Mouse (Mus musculus) megakaryocyte progenitor cell, adult 5-6 weeks (primary cell): ENCODE data around the gene Cpe. TPM values are rescaled to one million over a fixed set of nuclear protein-coding genes. Genes with fewer than 3 reads are reported as not detected.

Experiments used
- ATAC-seq: replicated peaks from 2 replicates; pipeline ENCODE4 v1.8.0; 2016; ENCODE audit warnings: mild to moderate bottlenecking, moderate TSS enrichment, inconsistent platforms; ENCODE audit not compliant: poor library complexity
- total RNA-seq, 2 experiments: library from RNA; stranded (forward) in 1 of 2; stranded (reverse) in 1 of 2; fragments of 157-497, 149-512 nt in 1 of 2; fragments of 200-1000 nt in 1 of 2; gene quantifications; 2 replicates each; pipeline versions ENCODE4 v1.2.3 to v1.2.4; 2015 to 2017

The Cpe gene
- total RNA-seq, 2 experiments from 2014 or later = not detected

DNA sequence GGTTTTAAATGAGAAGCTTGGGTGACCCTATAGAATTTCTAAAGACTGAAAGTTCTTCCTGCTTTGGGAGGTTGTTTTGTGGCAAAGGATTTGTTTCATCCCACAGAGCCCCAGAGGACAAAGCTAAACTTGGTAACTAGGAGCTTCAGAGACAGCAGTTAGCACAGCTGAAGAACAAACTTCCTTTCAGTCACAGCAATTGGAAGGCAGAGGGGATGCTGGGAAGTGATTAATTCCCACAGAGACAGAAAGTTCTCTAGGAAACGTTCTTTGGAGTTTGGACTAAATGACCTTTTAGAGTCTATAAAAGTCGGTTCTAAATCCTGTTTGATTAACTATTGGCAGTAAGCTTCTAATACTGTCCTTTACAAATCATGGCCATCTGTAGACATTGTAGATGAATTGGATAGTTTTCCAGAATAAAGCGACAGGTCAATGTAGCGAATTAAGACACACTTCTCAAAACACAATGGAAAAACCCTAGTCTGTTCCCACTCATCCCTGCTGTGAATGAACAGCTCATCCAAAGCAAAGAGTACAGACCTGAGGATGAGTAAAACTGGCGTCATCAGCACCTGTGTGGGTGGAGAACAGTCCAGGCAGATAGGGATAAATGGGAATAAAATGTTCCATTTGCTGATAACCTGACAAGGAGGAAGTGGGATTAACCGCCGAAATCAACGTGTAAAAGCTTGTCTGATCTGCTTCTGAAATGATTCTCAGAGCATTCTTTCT lies 58.6 kb downstream of the Cpe start:
- ATAC-seq = no peak

DNA sequence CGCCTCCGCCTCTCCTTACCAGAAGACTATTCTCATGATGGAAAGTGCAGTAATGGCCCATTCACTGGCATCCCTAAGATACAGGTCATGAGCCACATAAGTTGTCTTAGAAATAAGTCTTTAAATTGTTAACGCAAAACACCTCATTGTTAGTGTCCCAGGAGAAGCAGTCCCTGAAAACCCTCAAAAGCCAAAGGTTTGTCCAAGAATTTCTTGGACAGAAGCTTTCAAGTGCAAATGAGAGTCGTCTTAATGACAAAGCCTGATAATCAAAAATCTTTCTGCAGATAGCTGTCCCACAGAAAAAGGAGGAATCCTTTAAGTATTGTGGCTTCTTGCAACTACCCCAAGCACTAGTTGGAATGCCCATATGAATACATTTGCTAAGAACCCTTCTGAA lies 60.7 kb downstream of the Cpe start:
- ATAC-seq = no peak

DNA sequence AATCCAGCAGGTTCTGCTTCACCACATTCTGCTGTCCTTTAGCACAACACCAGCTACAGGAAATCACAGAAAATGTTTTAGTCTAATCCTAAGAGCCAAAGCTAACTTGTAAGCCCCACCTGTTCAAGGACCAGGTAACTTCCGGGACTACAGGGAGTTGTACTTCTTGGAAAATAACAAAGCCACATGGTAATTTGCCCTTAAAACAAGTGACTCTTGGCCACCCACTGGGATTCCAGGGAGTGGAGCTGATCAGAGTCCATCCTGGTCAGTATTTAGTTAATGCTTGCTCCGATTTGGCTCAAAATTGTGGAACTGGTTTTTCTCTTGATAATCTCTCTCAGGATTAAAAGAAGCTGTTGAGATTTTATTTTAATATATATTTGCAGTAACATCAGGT lies 61.1 kb downstream of the Cpe start:
- ATAC-seq = no peak

DNA sequence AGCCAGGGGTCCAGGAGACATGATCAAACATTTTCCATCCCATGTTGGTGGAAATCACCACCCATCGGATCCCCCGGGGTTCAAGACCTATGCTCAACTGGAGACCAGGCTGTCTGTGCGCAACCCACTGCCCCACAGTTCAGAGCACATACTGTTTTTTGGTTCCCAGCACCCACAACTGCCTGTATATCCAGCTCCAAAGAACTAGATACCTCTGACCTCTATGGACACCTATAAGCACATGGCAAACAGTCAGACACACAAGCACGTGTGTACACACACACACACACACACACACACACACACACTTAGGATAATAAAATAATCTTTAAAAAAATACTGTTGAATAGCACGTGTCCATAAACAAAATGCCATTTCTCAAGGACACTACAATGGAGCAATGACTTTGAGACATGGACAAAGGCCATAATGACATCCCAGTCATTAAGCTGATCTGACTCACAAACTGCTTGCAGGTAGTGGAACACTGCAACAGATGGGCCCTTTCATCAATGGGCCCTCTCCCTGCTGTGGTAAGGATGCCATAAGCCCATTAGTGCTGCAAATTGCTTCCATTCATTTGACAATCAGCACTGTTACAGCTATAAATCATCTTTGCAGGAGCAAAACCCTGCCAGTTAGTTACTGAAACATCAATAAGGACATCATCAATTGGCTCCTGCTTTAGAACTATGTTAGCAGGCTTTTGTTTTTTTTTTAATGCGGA lies 63.7 kb downstream of the Cpe start:
- ATAC-seq = no peak

DNA sequence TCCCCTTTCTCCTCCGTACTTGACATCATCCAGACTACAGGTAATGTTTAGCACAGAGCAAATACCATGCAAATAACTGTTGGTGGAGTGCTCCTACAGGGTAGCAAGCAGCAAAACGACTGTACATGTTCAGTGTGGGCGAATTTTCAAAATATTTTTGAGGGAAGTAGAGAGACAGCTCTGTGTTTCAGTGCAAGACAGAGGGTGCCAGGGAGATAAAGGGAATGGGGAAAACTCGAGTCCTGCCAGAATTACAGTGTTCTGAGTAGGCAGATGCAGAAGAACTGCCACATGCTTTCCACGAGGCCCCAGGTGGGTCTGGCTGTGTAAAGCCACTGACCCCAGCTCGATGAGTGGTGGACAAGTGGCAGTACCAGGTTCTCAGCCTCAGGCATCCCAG lies 64.8 kb downstream of the Cpe start:
- ATAC-seq = no peak

DNA sequence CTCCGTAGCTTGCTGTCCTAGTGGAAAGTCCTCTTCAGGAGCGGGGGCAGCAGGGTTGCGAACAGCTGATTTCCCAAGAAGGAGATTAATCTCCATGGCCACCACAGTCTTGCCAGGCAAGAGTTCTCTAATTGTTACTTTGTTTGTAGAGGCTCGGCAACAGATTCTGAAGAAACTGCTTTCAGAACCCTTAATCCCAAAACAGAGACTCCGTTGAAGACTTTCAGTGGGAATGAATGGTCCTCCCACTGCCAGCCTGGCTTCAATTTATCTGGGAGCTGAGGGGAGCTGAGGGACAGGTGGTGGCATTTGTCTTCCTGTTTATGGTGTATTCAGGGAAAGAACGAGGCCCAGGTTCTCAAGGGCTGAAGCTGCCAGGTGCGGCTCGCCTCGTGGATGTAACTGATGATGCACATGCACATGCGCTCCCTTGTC lies 68.2 kb downstream of the Cpe start:
- ATAC-seq = no peak

DNA sequence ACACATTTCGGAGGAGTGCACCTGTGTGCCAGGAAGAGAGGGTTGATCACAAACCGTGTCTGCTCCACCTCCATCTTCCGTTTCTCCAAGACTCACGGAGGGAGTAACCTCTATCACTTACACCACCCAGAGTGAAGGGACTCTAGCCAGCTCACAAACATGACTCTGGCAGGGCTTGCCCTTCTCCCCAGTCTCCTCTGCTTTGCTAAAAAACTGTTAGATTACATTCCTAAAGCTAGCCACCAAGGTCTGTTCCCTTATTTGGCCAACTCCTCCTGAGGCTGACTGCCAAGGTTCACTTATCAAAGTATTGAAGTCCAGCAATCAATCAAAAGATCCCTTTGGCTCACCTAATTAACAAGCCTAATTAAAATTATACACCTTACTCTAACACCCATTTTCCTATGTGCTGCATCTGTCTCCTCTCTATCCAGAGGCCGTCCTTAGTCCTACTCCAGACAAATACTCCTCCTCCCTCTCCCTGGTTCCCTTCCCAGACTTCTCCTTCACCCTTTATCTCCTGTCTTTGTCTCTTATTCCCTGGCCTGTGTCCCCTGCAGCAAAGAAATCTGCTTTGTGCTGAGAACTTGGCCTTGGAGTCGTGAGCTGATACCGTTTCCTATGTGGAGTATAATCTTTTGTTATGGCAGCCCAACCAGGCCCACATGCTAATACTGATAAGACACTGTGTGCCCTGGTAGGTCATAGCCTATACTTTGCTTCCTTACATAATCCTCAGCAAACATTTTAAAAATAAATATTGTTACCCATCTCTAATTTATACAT lies 72.3 kb downstream of the Cpe start:
- peak; percentile 51; the same call in 1 of the 2 replicates for ATAC-seq

DNA sequence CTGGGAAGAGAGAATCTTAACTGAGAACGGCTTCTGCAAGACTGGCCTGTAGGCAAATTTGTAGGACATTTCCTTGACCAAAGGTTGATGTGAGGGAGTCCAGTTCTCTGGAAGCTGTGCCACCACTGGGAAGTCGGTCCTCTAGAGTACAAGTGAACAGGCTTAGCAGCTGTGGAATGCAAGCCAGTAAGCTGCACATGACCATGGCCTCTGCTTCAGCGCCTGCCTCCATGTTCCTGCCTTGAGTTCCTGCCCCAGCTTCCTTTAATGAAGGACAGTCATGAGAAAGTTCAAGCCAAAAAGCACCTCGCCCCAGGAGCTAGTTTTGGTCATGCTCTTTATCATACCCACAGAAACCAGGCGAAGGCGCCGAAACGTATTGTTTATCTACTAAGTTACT lies 73.2 kb downstream of the Cpe start:
- ATAC-seq = no peak

DNA sequence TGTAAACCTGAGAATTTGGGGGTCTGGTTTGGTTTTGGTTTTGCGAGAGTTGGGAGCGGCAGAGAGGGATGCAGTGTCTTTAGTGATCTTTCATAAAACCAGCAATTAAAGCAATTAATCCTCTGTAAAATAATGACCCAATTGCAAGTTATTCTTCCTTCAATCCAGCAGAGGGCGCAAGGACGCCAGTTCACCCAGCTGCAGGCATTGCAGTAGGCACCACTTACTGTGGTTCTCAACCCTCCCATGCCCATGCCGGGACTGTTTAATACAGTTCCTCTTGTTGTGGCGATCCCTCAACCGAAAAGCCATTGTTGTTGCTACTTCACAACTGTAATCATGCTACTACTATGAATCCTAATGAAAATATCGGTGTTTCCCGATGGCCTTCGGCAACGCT lies 74.2 kb downstream of the Cpe start:
- peak; percentile 98 for ATAC-seq

DNA sequence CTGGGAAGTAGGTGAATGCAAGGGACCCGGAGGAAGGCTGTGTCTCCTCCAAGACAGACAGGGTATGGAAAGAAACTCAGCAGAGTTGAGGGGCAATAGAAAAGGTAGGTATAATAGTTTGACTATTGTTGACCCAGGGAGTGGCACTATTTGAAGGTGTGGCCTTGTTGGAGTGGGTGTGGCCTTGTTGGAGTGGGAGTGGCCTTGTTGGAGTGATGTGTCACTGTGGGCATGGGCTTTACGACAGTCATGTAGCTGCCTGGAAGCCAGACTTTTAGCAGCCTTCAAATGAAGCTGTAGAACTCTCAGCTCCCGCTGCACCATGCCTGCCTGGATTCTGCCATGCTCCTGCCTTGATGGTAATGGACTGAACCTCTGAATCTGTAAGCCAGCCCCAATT lies 76.3 kb downstream of the Cpe start:
- ATAC-seq = 0 out of 2 replicates have a peak, but pooled peaks have one; percentile 33

DNA sequence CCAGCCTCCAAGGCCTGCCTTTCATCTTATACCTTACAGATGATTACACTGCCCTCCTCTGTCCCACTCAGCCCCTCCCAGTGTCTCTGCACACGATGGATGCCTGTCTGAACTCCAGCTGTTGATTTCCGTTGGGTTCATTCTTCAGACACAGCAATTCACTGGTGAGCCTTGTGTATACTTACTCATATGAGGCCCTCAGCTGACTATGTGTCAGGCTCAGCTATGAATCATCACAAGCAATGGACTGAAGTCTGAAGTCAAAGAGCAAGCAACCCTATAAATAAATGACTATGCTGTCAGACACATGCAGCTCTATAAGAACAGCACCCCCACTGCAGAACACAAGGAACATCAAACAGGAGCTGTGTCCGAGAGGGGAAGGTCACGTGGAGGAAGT lies 77.4 kb downstream of the Cpe start:
- no peak for ATAC-seq

DNA sequence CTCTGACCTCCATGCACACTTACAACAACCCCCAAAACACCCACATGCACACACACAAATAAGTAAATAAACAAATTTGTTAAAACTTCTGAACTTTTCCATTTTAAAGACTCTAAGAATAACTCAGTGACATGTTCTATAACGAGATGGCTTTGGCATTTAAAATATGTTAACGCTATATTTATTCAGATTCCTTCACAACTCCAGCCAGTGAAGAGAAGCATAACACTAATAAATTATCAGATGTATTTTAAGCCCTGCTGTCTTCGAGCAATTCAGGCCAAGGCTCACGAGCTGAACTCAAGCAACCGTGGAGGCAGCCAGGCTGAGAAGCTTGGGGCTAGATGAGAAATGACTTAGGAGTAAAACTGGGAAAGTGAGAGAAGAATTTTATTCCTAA lies 79.2 kb downstream of the Cpe start:
- no peak for ATAC-seq

DNA sequence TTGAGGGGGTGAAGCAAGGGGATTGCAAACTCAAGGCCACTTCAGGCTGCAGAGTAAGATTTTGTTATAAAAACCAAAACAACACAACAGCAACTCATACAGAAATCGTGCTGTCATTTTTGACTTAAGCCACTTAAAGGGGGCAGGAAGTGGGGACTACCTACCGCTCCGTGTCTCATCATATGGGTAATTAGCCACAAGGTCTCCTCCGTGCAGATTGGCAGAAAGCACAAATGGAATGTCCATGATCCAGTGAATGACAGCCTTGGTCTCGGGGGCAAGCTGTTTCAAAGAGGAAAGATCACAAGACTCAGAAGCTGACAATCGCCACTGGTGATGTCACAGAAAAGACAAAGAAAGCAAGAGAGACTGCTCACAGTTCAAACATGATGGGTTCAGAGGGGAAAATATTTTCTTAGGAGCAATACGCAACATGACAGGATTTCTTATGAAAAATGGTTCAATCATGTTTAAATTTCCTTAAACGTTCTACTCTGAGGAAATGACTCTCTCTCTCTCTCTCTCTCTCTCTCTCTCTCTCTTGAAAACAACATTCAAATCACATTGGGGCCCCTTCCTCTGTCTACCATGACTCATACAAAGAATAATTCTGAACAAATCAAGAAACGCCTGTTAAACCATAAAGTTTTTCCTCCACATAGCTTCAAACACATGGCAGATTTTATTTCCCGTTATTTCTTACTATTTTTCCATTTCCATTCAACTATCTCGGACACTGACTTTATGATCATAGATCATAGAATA lies 81.5 kb downstream of the Cpe start:
- ATAC-seq = no peak

DNA sequence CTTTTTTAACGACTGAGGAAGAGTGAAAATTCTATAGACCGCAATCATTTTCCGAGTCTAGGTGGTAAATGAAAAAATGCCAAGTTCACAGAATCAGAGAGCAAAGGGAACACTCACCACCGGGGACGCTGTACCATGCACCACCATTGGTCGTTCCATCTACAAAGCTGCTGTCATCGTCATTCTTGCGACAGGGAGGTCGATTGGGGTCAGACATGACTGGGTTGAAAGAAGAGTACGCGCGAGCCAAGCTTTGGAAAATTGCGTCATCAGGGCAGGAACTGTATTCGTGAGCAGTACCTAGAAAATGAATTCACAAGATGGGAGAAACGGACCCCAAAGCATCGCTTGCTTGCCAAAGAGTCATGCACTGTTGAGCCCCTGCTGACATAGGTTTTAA lies 83.9 kb downstream of the Cpe start:
- ATAC-seq = no peak

DNA sequence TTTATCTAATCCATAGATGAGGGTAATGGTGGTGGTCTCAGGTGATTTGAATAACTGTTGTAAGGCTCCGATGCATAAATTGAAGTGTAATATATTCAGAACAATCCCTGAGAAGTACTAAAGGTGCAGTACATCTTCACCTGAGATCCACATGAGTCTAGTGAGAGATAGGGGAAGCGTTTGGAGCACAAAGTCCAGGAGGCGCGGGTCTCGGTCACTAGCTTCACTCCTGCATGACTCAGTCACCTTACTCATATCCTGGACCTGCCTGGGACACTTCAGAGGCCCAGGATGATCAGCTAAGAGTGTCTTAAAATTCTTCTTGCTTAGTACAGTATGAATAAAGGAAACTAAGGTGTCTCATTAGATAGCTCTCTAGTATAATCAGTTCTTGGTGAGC lies 86.8 kb downstream of the Cpe start:
- ATAC-seq = no peak

DNA sequence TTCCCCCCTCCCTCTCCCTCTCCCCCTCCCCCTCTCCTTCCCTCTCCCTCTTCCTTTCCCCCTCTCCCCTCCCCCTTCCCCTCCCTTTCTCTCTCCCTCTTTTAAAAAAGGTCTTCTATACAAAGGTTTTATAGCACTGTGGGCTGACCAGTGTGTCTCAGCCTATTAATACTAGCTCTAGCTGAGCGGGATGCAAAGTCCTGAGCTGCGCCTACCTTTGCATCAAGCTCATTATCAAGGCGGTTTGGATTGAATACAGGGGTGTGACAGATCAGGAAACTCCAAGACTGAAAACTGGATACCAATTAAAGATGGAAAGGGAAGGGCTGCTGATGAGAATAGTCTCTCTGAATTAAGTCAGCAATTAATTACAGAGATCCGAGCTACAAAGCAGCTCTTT lies 94.6 kb downstream of the Cpe start:
- no peak for ATAC-seq

DNA sequence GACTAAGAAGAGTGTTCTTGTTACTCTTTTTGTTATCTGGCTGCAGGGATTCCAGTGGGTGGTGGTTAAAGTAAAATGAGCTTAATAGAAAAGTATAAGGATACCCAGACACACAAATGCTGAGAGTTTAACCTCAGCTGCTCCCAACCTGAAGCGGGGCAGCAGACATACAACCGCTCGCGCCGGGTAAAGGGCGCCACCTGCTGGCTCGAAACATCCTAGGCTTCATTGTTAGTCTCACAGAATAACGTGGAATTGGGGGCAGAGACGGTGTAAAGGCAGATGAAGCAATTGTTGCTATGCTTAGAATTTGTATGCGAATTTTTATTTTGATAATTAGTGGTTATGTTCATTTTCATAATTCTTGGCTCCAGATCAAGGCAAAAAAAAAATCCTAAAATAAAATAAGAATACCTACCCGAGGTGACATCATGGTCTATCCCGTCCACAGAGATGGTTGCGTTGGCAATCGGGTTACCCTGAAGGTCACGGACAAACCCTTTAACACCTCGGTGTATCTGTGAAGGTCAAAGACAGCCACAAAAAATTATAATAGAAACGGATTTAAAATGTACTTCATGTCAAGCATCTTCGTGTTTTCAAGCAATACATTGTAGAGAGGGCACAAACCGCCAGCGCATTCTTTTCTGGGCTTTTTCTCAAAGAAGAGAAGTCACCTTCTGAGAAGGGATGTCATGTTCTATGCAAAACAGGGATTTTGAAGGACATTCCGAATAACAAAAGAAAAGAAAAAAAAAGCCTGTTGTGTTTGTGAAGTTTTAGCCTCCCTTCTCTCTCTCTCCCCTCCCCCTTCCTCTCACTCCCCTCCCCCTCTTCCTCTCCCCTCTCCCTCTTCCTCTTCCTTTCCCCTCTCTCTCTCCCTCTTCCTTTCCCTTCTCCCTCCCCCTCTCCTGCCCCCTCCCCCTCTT lies 95.5 kb downstream of the Cpe start:
- peak; percentile 95 for ATAC-seq

DNA sequence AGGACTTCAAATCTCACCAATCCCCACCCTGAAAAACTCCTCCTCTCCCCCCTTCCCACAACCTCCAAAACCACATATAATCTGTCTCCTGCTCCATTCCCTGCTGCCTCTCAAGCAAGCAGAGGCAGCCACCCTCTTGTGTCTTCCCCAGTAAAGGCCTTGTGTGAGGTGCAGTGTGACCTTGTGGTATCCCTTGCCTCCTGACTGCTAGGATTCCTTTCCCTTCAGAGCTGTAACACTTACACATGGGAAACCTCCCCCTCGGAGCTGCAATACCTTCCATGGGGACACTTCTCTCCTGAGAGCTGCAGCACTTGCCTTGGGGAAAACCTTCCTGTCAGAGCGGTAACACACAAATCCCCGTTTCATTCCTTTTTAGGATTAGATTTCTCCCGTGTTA lies 96.5 kb downstream of the Cpe start:
- ATAC-seq = no peak

DNA sequence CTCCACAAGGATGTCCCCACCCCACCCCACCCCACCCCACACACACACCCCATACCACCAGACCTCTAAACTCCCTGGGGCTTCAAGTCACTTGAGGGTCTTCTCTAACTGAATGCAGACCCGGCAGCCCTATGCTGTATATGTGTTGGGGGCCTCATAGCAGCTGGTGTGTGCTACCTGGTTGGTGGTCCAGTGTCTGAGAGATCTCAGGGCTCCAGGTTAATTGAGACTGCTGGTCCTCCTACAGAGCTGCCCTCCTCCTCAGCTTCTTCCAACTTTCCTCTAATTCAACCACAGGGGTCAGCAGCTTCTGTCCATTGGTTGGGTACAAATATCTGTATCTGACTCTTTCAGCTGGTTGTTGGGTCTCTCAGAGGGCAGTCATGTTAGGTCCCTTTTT lies 102.4 kb downstream of the Cpe start:
- ATAC-seq = no peak

DNA sequence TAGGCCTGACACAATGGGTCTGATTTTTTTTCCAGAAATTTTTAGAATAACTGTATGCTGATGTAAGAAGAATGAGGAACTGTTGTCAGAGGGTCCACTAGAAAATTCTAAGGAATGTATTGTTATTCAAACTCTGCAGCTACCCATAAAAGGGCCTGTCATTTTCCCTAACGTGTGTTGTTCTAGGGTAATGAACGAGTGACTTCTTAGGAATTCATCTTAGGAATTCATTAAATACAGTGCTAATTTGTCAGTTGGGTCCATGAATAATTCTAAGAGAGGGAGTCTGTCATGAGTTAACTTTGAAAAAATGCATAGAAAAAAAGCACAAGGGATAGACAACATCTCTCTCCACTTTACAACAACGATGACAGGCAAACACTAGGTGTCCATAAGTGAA lies 110.0 kb downstream of the Cpe start:
- ATAC-seq = no peak
